Mouse (Mus musculus): Measurements from ENCODE around the gene Tmem220. TPM values are rescaled to one million over a fixed set of nuclear protein-coding genes. Genes with fewer than 3 reads are reported as not detected.

Gene Tmem220
- total RNA-seq (2021): 1 to 10 TPM; 6.8 to 8.6 TPM
- 2.6 TPM in 2 replicates for polyA plus RNA-seq (2012; rRNA removed)
- long read RNA-seq, transcript Tmem220-201 (6 exons, 1,597 nt): major isoform, 5 of 7 reads
- long read RNA-seq, partial matches to known transcripts: 1 of 7 reads
- long read RNA-seq, other reads (novel, unspliced or antisense): 1 of 7 reads

DNA sequence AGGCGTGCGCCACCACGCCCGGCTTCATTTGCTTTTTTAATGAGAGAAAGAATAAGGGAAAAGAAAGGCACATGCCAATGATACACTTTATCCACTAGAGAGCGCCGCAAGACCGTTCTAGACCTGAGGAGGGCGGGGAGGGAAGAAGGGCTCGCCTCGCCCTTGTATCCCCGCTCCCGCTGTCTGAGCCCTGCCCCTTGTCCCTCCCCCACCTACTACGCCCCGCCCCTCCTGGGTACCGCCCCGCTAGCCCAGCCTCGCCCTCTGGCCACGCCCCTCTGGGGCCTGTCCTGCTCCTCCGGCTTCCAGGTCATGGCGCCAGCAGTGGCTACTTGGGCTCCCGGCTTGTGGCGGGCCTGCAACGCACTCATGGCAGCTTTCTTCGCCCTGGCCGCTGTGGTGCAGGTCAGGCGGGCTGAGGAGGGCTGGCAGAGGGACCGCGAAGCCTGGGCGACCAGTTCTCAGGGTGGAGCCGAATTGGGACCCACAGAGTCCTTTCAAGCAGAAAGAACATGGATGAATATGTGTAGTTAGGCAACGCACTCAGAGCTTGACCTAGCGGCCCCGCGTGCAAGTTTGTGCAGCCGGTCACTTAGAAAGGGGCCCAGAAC, at the start of gene Tmem220:
Gene Tmem220, plus strand, starts transcription at position 288 of the 611 bp plus-strand sequence.
- peak; percentile 96 for DNase-seq

- DNase-seq: no peak
These were observed 49.2 kb upstream of the Tmem220 start for GRCm38 (mm10) chr11:66975606-66976330.

GRCm38 (mm10) chr11:66981336-66982115, 43.4 kb upstream of the Tmem220 start:
- no peak for DNase-seq

DNA sequence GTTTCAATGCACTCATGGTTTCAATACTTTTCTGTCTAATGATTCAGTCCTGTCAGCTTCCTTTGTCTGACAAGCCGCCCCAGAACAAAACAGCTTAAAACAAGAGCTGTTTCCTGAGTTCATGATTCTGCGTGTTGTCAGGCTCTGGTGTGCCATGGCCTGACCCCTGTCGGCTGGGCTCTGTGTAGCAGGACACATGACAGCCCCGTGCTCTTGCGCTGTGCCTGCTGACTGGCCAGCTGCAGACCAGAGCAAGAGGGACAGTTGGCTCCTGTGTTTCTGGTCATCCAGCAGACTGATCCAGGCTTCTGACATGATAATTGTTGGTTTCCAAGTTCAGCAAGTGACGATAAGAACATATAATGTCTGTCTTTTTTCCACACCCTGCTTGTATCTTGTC, 42.2 kb upstream of the Tmem220 start:
- peak; percentile 22 for DNase-seq

DNA sequence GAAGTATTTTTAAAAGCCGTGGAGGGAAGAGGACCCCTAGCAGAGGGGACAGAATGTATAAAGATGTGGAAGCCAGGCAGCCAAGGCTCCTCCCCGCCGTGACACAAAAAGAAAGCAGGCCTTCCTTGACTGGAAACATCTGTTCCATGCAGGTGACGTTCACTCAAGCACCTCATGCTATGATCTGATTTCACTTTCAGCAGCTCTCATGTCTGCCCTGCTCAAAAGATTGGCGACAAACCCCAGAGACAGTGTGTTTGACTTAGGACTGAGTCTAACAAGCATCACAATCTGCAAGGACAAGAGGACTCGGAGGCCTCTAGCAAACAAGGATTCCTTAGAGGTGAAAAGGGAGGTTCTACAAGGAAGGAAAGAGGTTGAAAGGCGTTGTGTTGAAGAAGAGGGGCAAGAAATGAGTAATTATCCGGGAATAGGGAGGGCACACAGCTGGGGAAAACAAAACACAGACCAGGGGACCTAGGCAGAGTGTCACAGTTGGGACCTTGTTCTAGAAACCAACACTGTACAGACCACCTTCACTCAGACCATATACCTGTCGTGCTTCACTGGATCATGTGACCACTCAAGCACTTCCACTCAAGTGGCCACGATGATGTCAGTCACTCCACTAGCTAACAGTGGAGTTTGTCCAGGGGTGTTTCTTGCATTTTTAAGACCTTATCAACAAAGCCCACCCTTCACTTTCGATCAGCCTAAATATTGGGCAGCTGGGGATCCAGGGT, 41.4 kb upstream of the Tmem220 start:
- DNase-seq: no peak

DNA sequence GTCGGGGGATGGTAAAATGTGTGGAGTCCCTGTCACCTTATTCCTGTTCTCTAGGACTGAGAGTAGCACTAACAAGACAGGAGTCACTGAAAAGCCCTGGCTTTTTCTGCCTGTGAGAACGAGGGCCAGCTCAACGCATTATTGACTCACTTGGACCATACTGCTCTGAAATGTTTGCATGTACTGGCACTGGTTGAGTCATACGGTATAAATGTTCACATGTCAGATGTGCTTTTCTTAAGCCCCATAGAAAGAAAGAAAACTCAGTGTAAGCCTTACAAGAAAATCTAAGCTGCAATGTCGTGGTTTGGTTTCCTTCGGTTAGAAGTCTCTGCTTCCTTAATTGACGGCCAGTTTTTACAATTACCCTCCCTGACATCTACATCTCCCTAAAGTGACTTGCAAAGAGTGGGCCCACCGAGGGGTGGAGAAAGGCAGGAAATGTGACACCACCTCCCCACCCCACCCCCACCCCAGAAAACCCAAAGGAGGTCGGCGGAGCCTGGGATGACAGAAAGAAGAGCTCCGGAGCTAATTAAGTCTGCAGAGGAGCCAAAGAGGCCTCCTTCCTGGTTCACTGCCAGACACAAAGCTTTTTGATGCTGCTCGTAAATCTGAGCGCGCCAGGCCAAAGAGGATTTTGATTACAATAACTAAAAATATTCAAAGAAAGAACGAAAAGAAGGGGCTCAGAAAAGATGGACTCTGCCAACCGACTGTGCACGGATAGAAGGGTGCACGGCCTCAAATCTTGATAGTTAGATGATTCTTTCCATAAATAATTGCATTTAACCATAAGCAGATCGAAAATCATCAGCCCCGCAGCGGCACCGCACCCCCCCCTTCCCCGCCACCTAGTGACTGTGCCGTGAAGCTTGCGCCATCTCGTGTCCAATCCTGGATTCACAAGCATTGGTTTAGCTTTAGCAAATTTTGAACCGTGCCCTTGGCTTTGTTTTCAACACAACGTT, 40.5 kb upstream of the Tmem220 start:
- DNase-seq: peak; percentile 77

DNA sequence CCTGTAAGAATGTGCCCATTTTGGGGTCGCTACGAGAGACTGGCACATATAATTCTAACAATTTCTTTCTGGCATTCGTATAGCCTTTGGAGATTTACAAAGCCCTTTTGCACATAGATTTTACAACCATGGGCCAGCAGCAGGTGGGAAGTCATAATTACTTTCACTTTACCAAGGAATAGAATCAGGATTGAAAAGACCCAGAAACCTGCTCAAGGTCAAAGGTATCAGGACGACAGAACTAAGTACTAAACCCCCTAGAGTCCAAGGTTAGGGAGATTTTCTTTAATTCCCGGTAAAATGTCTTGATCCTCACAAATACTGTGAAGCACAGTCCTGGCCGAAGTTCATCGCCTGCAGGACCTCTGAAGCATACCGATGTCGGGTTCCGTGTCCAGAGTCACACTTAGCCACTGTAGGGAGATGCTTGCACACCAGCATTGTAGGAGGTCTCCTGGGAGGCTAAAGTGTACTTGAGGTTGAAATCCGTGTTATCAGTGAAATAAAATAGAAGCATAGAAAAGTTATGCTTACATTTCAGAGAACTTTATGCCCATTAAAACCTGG, 39.7 kb upstream of the Tmem220 start:
- DNase-seq: no peak

DNA sequence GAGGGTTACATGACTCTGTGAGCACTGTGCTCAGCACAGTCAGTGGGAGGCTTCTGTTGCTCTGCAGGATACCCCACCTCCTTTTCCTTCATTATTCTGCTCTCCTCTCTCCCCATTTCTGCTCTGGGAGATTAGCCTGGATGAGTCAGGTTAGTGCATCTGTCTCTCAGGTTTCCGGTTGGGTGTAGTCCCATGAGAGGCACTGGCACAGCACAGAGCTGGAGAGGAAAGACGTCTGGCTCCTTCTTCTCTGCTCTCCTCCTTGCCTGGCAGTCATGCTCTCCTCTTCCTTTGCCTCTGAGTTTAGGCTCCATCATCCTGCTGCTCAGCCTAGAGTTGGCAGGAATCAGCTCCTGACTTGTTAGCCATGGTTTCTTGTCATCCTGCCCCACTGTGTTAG, 32.8 kb upstream of the Tmem220 start:
- no peak for DNase-seq

DNA sequence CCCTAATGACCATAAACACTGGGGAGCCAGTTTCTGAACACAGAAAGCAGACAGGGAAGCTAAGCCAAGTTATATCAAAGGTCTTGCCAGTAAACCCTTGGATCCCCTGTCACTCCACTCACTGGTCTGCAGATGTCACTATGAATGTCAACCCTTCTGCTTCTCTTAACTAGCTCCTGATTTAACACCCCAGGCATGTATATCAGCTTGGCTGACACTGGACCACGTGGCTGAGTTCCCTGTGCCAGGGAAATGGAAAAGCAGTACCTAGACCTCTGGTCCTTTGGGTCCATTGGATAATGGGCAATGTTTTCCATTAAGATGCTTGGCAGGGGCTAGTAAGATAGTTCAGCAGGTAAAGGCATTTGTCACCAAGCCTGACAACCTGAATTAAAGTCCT, 31.3 kb upstream of the Tmem220 start:
- no peak for DNase-seq

GRCm38 (mm10) chr11:66996446-66996845, 28.5 kb upstream of the Tmem220 start:
- DNase-seq: no peak

DNA sequence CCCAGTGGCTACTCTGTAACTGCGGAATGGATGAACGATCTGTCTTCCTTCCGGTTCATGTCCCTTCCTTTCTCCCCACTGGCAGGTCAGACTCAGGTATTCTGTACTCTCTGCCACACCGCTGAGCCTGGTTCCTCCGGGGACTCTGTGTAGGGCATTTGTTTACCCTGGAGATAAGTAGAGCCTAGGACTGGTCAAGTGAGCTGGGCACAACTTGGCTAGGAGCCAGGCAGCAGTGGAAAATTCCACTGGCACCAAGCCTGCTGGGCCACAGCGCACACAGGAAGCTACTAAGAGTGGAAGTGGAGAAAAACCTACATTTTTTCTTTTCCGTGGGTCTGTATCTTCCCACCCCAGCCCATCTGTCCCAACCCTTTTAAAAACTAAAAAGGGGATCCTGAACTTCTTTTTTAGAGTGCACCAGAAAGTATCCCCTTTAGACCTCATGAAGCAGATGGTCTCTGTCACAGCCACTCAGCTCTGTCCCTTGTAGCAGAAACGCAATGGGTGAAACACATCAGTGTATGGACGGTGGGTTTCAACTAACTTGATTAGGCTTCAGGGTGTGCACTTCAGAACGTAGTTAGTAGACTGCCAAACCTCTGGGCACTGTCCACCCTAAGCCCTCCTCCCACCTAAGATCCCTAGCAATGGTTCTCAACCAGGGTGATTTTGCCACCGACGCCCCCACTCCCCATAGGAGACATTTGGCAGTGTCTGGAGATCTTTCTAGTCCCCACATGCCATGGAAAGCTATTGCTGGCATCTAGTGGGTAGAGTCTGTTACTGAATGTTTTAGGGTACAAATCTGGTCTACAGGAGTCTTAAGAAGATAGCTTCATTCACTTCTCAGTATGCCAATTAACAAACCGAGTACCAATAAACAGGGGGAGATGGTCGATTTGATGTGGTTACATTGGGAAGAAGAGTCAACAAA, 26.2 kb upstream of the Tmem220 start:
- DNase-seq: peak; percentile 90

- no peak for DNase-seq
These were observed 24.3 kb upstream of the Tmem220 start for GRCm38 (mm10) chr11:67000671-67001070.

DNA sequence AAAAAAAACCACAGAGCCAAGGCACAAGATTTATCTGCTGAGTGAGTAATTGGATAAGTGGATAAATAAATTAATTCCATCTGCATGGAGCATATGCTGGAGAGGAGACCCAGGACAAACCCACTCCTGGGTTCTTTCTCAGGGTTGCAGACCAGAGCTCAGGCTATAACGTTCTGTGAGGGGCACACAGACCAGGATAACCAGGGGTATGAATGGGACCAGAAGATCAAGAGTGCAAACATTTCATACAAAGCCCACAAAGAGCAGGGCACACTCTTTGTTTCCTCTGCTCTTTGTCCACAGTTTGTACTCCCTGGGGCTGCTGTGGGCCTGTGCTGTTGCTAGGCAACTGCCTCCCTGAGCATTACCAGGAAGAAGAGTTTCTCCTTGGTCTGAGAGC, 23.2 kb upstream of the Tmem220 start:
- no peak for DNase-seq

- DNase-seq: no peak
These were observed 22.0 kb upstream of the Tmem220 start for GRCm38 (mm10) chr11:67002911-67003310.

DNA sequence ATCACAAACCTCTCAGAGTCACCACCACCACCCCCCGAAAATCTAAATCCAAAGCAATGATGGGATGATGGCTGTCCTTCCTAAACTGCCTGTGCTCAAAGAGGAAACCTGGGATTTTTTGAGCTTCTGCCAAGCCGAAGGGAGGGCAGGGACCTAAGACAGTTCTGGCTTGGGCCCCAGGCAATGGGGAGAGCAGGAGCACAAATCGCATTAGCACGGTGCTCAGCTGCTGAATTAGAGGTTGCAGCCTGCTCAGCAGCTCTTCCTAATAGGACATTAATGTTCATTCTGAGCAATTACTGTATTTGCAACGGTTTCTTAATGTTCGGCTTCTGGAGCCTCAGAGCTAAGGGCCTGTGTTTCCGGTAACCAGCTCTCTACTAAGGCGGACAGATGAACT, 17.0 kb upstream of the Tmem220 start:
- DNase-seq: no peak

DNA sequence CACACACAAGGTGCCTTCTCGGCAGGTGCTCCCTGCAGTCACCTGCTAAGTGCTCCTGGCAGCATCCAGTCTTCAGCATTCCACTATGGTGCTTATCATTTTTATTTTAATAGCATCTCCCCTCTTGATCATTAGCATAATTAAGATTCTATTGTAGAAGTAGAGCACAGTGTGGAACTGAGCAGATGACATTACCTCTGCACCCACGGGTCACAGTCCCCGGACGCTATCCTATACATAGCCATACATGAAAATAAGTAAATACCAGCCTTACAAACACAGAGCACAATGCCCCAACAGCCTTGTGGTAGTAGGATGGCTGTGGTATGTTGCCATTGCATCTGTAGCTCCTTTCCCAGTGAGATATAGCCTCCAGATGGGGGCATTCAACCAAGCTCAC, 16.4 kb upstream of the Tmem220 start:
- no peak for DNase-seq

DNA sequence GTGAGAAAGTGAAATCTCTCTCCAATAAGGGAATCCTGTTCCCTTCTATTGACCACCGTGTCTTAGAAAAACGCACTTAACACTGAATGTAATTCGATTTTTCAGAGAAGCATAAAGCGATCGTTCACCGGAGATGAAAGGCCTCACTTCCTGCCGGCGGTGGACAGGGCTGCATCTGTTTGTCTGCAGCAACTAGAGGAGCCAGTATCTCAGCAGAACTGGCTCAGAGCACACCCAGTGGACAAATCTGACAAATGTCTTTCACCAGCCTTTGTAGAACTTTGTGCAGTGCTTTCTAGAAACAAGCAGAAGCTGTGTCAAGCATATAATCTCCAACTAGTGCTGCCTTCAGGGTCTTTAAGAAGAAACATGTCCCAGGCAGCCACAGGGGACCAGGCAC, 14.5 kb upstream of the Tmem220 start:
- peak; percentile 18 for DNase-seq

GRCm38 (mm10) chr11:67011635-67012034, 13.3 kb upstream of the Tmem220 start:
- no peak for DNase-seq

Measured in adrenal gland, adult 2 months (tissue).